Mouse (Mus musculus) heart, postnatal 0 days (tissue): ENCODE measurements around the gene Wdr5b. TPM values are rescaled to one million over a fixed set of nuclear protein-coding genes. Genes with fewer than 3 reads are reported as not detected.

Source experiments
- ATAC-seq: fragments of 200-750 bp; cut with Nextera tagmentation; 2 replicates; pipeline ENCODE4 v1.8.0; 2017; ENCODE audit warnings: low read depth, moderate number of reproducible peaks, moderate library complexity; ENCODE audit not compliant: insufficient read depth
- DNase-seq: peaks from one replicate; pipeline ENCODE4 v3.0.0-alpha.2; 2016; ENCODE audit warnings: low spot score
- H3K27ac ChIP-seq: fragments of 300-500 bp; sonication (generic); 2 replicates; pipeline ENCODE4 v1.5.1; 2014; ENCODE audit warnings: low read depth, mild to moderate bottlenecking
- H3K27me3 ChIP-seq: fragments of 300-500 bp; sonication (generic); 2 replicates; pipeline ENCODE4 v1.6.1; 2014; ENCODE audit warnings: low read length, mixed read lengths; ENCODE audit not compliant: control insufficient read depth, insufficient read depth
- H3K36me3 ChIP-seq: fragments of 300-500 bp; sonication (generic); replicated peaks from 2 replicates; pipeline ENCODE4 v1.6.1; 2014; ENCODE audit warnings: low read length, mixed read lengths; ENCODE audit not compliant: control insufficient read depth, insufficient read depth
- H3K4me1 ChIP-seq: fragments of 300-500 bp; sonication (generic); 2 replicates; pipeline ENCODE4 v1.6.1; 2014; ENCODE audit warnings: antibody characterized with exemption; ENCODE audit not compliant: control insufficient read depth, insufficient read depth
- H3K4me2 ChIP-seq: fragments of 300-500 bp; sonication (generic); 2 replicates; pipeline ENCODE4 v1.6.1; 2014; ENCODE audit warnings: low read depth, mild to moderate bottlenecking, low read length, moderate library complexity
- H3K4me3 ChIP-seq: fragments of 300-500 bp; sonication (generic); 2 replicates; pipeline ENCODE4 v1.5.1; 2014; ENCODE audit warnings: low read depth, low read length
- H3K9ac ChIP-seq: fragments of 300-500 bp; sonication (generic); replicated peaks from 2 replicates; pipeline ENCODE4 v1.6.1; 2014; ENCODE audit warnings: low read depth, low read length, mixed read lengths
- H3K9me3 ChIP-seq: fragments of 300-500 bp; sonication (generic); replicated peaks from 2 replicates; pipeline ENCODE4 v1.6.1; 2016; ENCODE audit warnings: low read length; ENCODE audit not compliant: control insufficient read depth
- CTCF ChIP-seq: IDR thresholded peaks from 2 replicates; pipeline ENCODE4 v1.5.1; 2016; ENCODE audit warnings: antibody characterized with exemption, control low read depth, low read depth
- EP300 ChIP-seq: IDR thresholded peaks from 2 replicates; pipeline ENCODE4 v1.6.1; 2016; ENCODE audit warnings: antibody characterized with exemption, low read depth
- whole genome bisulfite sequencing: fragments of 180-500 bp; shearing (Covaris S2); extraction: QIAGEN DNeasy Blood & Tissue Kit; methylation state at CpG from one replicate; pipeline ENCODE4 v1.1.7; 2014; 5-methylcytosine and 5-hydroxymethylcytosine counted together
- polyA plus RNA-seq: library from polyadenylated mRNA; unstranded; fragments of >200 nt; fragmentation: Nextera tagmentation; extraction: Ambion mirVana; gene quantifications from 2 replicates; pipeline ENCODE4 v1.2.1, GENCODE M21; 2015
- total RNA-seq: library from RNA; depleted of rRNA; stranded (reverse); fragments of >200 nt; gene quantifications from 2 replicates; pipeline ENCODE4 v1.2.3, GENCODE M21; 2014; ENCODE audit warnings: low replicate concordance; rRNA removed

Wdr5b gene
- total and polyA plus RNA-seq, 2 experiments from 2014 or later: 5.4 to 6.8 TPM

DNA sequence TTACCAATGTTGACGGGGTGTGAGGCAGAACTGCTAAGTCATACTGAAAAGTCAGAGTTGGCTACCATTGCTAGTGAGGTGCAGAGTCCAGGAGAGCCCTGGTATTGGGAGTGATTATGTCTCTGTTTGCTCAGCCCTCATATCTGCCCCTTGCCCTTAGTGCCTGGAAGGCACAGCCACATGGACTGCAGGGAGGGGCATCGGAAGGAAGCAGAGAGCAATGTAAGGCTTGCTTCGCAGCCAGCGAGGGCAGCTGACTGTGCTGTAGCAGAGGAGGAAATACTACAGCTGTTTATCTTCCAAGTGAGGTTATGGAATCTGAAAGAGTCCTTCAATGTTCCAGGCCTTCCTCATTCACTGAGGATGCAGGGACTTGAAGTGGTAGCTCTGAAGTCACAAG is 46.9 kb downstream of the Wdr5b start:
- WGBS: 55% methylated on average over 4 of the region's 4 CpGs
- H3K27ac ChIP-seq: peak overlapping the region; percentile 47; the same call in 1 of the 2 replicates
- H3K36me3 ChIP-seq: peaks cover 49% of the 10 kb centered on the region
- DNase-seq (no peak), ATAC-seq (no peak)
- no peak for TF ChIP-seq EP300
- TF ChIP-seq CTCF: no peak
- H3K4me3 ChIP-seq: no peak overlapping the region
- H3K9ac ChIP-seq: no peak overlapping the region
- H3K4me1 ChIP-seq: no peaks in the 10 kb centered on the region
- H3K4me2 ChIP-seq: no peak overlapping the region
- H3K9me3 ChIP-seq: no peaks in the 10 kb centered on the region
- no peaks in the 10 kb centered on the region for H3K27me3 ChIP-seq

DNA sequence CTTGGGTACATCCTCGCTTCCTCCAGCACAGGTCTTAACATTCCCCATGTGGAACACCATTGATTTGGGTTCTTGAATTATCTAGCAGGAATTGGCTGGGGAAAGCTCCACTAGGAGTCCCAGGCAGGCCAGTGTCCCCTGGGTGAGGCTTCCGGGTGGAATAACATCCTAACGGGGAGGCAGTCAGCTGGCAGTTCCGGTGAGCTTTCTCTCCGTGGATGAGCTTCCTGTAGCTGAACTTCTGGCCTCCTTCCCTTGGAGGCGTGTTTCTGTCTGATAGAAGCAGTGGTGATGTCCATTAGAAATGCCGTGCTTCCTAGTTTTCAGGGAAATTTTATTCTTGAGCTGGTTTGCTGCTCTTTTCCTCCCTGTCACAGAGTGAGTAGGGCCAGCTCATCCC is 48.1 kb downstream of the Wdr5b start:
- no peak overlapping the region for H3K4me2 ChIP-seq
- no peak for TF ChIP-seq EP300
- TF ChIP-seq CTCF: no peak
- no peaks in the 10 kb centered on the region for H3K4me1 ChIP-seq
- DNase-seq: no peak
- H3K27ac ChIP-seq: peak overlapping the region; percentile 5; the same call in 1 of the 2 replicates
- H3K27me3 ChIP-seq: no peaks in the 10 kb centered on the region
- no peaks in the 10 kb centered on the region for H3K9me3 ChIP-seq
- H3K9ac ChIP-seq: no peak overlapping the region
- ATAC-seq: no peak
- H3K36me3 ChIP-seq: peaks cover 41% of the 10 kb centered on the region
- 65% methylated on average over 7 of the region's 7 CpGs for WGBS
- no peak overlapping the region for H3K4me3 ChIP-seq

DNA sequence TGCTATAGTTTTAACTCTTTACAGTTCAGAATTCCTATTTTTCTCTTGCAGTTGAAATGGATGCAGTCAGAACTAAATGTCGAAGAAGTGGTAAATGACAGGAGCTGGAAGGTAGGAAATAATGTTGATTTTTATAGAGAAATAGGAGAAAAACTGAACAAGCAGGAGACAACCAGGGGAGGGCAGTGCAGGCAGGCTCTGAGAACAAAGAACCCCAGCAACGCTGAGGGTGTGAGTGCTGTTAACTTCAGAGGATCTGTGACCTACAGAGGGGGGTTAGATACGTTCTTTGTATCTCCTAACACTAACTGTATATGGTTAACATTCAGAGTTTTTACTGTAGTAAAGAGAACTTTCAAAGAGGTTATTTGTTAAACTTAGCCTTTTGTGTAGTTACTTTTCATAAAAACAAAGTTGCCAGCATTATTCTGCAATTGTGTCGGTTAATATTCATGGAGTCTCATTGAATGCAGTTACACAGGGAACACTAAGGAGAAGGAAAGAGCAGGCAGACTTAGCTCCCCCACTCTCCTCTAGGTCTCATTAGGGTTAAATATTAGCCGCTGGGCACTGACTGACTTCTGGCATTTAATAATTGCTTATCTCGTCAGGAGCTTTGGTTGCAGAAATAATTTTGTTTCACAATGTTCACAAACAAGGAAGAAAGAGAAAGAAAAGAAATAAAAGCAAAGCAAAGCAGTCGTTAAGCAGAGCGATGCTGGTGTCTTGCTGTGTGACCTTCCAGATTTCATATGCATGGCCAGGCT is 49.0 kb downstream of the Wdr5b start:
- H3K4me3 ChIP-seq: no peak overlapping the region
- no peaks in the 10 kb centered on the region for H3K27me3 ChIP-seq
- ATAC-seq: no peak
- H3K9ac ChIP-seq: no peak overlapping the region
- no peaks in the 10 kb centered on the region for H3K9me3 ChIP-seq
- no peaks in the 10 kb centered on the region for H3K4me1 ChIP-seq
- WGBS: 83% methylated on average over 8 of the region's 8 CpGs
- H3K36me3 ChIP-seq: peaks cover 35% of the 10 kb centered on the region
- no peak overlapping the region for H3K4me2 ChIP-seq
- no peak for DNase-seq
- H3K27ac ChIP-seq: no peak overlapping the region
- TF ChIP-seq EP300: no peak
- TF ChIP-seq CTCF: no peak

DNA sequence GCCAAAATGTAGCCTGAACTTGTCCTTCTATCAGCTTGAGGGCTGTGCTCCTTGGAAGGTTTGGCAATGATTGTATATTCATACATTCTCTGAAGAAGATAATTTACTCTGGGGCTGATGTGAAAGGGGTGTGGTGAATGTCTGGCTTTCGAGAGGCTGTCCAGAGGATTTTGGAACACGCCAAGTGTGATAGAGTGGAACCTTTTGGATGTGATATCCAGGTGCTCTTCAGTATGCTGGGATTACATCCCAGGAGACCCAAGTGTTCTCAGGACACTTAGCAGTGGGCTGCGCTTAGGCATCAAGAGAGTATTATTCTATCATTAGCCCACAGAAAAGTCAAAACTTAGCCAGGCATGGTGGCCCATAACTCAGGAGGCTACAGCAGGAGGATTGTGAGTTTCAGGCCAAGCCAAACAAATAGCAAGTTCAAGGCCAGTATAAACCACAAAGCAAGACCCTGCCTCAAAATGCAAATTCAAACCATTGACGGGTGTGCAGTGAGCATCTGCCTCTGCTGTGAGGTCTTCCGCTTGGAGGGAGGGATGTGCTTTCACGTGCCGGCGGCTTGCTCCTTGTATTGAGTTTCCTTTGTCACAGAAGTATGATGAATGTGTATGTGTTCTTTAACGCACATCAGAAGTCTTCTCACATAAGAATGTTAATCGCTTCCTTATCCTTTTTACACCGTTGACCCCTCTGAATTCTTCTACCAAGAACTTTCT is 50.0 kb downstream of the Wdr5b start:
- DNase-seq (no peak), ATAC-seq (no peak)
- Histone ChIP-seq H3K36me3 (peaks cover 26% of the 10 kb centered on the region), H3K4me3 (no peak overlapping the region), H3K4me2 (no peak overlapping the region), H3K27me3 (no peaks in the 10 kb centered on the region), H3K9ac (no peak overlapping the region), H3K4me1 (no peaks in the 10 kb centered on the region), H3K27ac (no peak overlapping the region), H3K9me3 (no peaks in the 10 kb centered on the region)
- TF ChIP-seq CTCF (no peak), EP300 (no peak)
- 85% methylated on average over 11 of the region's 11 CpGs for WGBS

Other genes with a start within 250 kb of the Wdr5b start
- gene Parp14, start 169.6 kb upstream of the Wdr5b start, total RNA-seq: 2.9 and 3.5 TPM in 2 replicates
- 1.1 and 1.4 TPM in 2 replicates for gene Parp14, start 169.6 kb upstream of the Wdr5b start, polyA plus RNA-seq
- 9.7 and 26.6 TPM in 2 replicates for gene Parp9, start 102.7 kb upstream of the Wdr5b start, total RNA-seq
- 9.0 and 11.4 TPM in 2 replicates for gene Parp9, start 102.7 kb upstream of the Wdr5b start, polyA plus RNA-seq
- gene Dtx3l, start 102.0 kb upstream of the Wdr5b start, total RNA-seq: 8.1 and 11.2 TPM in 2 replicates
- 5.1 and 5.6 TPM in 2 replicates for gene Dtx3l, start 102.0 kb upstream of the Wdr5b start, polyA plus RNA-seq
- gene Kpna1, start 62.4 kb upstream of the Wdr5b start, total RNA-seq: 46.3 and 55.0 TPM in 2 replicates
- gene Kpna1, start 62.4 kb upstream of the Wdr5b start, polyA plus RNA-seq: 29.4 and 37.3 TPM in 2 replicates
- gene Fam162a, start 30.4 kb downstream of the Wdr5b start, total RNA-seq: 126 and 370 TPM in 2 replicates
- gene Fam162a, start 30.4 kb downstream of the Wdr5b start, polyA plus RNA-seq: 755 and 772 TPM in 2 replicates
- 20.9 and 28.4 TPM in 2 replicates for gene Ccdc58, start 30.5 kb downstream of the Wdr5b start, total RNA-seq
- 79.2 and 82.6 TPM in 2 replicates for gene Ccdc58, start 30.5 kb downstream of the Wdr5b start, polyA plus RNA-seq
- gene Csta1, start 90.1 kb downstream of the Wdr5b start, total RNA-seq: not detected in 2 replicates
- gene Csta1, start 90.1 kb downstream of the Wdr5b start, polyA plus RNA-seq: not detected in 2 replicates
- 1.3 TPM in 1 of 2 replicates, not detected in the other for gene Stfa2l1, start 115.6 kb downstream of the Wdr5b start, total RNA-seq
- 1.7 and 2.4 TPM in 2 replicates for gene Stfa2l1, start 115.6 kb downstream of the Wdr5b start, polyA plus RNA-seq
- gene Gm5483, start 143.0 kb downstream of the Wdr5b start, total RNA-seq: not detected in 2 replicates
- 3.1 and 4.5 TPM in 2 replicates for gene Gm5483, start 143.0 kb downstream of the Wdr5b start, polyA plus RNA-seq
- not detected in 2 replicates for gene Gm5416, start 169.2 kb downstream of the Wdr5b start, total RNA-seq
- gene Gm5416, start 169.2 kb downstream of the Wdr5b start, polyA plus RNA-seq: 0.89 TPM in 2 replicates
- not detected in 2 replicates for gene 2010005H15Rik, start 180.3 kb downstream of the Wdr5b start, total RNA-seq
- 0.48 and 1.0 TPM in 2 replicates for gene 2010005H15Rik, start 180.3 kb downstream of the Wdr5b start, polyA plus RNA-seq
- 2.0 and 13.4 TPM in 2 replicates for gene Stfa1, start 235.8 kb downstream of the Wdr5b start, total RNA-seq
- gene Stfa1, start 235.8 kb downstream of the Wdr5b start, polyA plus RNA-seq: 5.8 and 7.1 TPM in 2 replicates